Mouse (Mus musculus): ENCODE results near the gene Golga5.

DNA sequence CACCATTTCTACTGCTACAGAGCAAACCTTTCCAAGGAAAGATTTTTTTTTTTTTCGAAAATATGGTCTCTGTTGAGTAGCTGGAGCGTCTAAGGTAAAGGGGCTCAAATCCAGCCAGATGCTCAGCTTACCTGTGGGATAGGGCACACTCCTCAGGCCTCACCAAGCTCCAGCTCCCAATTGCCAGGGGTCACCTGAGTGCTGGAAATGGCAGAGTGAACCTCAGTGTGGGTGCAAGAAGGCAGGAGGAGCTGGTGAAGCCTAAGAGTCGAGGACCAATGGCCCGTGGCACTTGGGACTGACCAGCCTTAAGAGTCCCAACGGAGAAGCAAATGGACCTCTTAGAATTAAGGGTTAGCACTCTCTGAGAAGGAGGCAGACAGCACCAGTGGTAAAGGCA, 30.3 kb downstream of the Golga5 start:
- TF ChIP-seq CTCF (IDR thresholded peaks at IDR 0.05; ENCODE audit: borderline replicate concordance, control insufficient read depth, extremely low read depth, insufficient read depth, low read length, poor library complexity), result no peak
- TF ChIP-seq POLR2A (IDR thresholded peaks at IDR 0.05; ENCODE audit: control insufficient read depth, extremely low read depth, insufficient read depth, low read length, poor library complexity), result no peak

Measured in thymus, adult 2 months (tissue).